Mouse (Mus musculus): Measurements from ENCODE around the gene Alyref. TPM values are rescaled to one million over a fixed set of nuclear protein-coding genes. Genes with fewer than 3 reads are reported as not detected.

Alyref gene
- polyA plus RNA-seq (2012; ENCODE audit: low replicate concordance): 192 and 295 TPM in 2 replicates

DNA sequence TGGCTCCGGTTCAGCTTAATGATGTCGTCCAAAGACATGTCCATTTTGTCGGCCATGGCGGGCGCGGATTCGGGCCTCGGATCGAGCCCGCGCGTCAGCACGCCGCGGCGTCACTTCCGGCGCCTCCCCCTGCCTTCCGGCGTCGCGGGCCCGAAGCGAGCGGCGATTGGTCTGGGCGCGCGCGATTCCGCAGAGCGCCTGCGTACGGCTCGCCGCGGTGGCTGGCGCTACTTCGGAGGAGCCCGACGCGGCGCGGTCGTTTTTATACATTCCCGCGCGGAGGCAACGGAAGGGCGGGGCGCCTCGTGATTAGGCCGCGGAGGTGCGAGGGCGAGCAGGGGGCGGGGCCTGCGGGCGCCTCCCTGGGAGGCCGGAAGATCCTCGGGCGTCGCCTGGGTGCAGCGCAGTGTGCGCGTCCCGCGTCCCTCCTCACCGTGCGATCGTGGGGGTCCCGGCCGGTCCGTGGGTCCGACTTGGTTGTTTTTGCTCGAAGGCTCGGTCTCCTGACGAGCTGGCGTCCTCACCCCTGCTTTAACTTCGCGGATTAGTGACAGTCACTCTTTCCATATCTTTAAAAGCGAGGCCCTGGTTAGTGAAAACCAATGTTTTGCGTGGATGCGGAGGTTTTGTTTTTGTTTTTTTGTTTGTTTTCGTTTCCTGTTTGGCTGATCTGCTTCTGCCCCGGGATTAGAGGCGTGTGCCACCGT, at the start of gene Alyref, which contains the start of gene Anapc11:
Gene Alyref, minus strand, starts transcription at position 83 of the 707 bp plus-strand sequence.
Gene Anapc11, plus strand, starts transcription at position 139 of the 707 bp plus-strand sequence.

DNA sequence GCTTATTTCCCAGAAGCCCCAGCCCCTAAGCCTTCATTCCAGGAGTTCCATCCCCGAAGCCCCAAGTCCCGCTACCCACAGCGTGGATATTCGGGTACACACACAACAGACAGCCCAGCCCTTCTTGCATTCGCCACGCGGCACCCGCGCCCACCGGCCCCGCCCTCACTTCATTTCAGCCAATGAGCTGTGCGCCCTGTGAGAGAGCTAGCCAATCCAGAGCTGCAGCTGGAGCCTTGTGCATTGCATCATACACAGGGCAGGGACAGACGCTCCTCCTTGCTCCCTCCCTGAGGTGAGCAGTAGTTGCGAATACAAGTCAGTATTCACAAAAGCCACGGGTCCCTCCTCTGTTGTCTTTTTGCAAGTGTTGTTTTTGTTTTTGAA, 45.4 kb upstream of the Alyref start, which contains the start of gene Pycr1:
Gene Pycr1, minus strand, starts transcription at position 169 of the 387 bp plus-strand sequence.

DNA sequence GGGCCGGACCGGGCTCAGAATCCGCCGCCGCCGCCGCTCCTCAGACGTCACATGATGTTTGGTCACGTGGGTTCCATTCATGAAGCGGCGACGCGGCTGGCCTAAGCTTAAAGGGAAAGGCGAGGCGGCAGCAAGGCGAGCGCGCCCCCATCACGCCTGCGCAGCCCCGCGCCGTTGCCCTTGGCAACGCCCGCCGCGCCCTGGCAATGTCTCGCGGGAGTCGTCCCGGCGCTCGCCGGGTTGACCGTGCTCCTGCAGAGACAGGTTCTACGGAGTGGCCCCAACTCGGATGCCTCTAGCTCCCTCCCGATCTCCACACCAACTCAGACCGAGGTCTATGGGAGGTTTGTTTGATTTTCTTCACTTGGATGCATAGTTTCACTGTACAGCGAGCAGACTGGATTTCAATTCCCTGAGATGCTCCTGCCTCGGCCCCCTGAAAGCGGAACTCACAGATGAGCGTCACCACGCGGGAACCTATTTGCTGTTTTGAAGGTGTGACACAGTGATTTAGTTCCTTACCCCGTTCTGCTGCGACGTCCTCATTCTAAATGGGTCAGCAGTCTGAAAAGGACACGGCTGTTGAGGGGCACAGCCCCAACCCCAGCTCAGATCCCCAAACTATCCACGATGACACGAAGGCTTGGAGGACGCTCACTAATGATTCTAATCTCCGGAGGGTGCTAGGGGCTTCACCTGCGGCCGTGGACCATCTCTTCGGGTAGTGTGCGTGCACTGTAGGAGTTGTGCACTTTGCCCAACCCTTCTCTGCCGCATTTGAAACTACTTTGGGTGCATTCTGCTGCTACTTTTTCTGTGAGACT, 35.6 kb upstream of the Alyref start, which contains the start of gene Mafg:
Gene Mafg, minus strand, starts transcription at position 81 of the 824 bp plus-strand sequence.

DNA sequence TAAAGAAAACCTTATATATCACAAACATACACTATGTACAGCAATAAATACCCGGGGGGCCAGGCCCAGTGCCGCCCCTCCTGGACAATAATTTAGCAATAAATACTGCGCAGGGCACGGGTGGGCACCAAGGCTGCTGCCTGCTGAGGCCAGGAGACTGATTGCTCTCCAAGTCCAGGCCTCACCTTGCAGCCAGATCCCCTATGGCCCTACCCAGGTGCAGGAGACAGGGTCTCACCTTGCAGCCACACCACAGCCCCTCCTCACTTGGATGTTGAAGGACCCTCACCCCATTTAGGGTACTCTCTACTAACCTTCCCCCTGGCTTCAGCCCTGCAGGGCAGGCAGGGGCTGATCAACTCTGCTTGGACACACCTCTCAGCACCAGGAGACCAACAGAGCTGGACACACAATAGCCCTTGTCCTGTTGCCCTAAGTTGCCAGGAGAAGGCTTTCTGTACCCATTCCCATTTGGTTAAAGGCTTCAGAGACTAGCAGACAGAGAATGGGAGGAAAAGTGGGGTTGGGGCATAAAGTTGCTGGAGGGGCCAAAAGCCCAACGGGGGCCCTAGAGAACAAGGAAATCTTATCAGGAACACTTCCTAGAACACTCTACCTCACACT, 27.1 kb upstream of the Alyref start, which contains the start of gene Sirt7:
Gene Sirt7, minus strand, starts transcription at position 89 of the 624 bp plus-strand sequence.

DNA sequence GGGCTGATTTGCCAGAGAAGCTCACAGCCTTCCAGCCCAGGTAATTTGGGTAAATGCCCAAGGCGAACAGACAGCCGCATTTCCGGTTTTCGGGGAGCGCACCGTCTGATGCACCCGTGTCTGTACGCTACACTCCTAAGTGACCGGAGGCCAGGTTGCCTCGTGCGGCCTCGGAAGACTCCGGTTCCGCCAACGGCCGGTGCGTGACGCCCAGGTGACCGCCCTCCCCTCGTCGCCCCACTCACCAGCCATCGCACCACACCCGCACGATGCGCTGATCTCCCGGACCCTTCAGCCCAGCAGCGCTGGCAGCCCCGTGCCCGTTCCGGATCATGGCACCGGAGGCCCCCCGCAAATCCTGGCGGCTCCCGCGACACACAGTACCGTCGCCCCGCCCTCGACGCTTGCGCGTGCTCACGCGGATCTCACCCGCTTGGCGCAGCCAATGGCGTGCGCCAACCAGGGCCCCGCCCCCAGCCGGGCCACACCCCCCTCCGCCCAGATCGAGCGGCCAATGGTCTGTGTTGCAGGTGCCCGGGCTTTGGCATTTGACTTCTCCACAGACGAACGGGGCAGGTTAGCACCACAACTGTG, 19.5 kb upstream of the Alyref start, which contains the start of gene Pcyt2:
Gene Pcyt2, minus strand, starts transcription at position 418 of the 594 bp plus-strand sequence.

DNA sequence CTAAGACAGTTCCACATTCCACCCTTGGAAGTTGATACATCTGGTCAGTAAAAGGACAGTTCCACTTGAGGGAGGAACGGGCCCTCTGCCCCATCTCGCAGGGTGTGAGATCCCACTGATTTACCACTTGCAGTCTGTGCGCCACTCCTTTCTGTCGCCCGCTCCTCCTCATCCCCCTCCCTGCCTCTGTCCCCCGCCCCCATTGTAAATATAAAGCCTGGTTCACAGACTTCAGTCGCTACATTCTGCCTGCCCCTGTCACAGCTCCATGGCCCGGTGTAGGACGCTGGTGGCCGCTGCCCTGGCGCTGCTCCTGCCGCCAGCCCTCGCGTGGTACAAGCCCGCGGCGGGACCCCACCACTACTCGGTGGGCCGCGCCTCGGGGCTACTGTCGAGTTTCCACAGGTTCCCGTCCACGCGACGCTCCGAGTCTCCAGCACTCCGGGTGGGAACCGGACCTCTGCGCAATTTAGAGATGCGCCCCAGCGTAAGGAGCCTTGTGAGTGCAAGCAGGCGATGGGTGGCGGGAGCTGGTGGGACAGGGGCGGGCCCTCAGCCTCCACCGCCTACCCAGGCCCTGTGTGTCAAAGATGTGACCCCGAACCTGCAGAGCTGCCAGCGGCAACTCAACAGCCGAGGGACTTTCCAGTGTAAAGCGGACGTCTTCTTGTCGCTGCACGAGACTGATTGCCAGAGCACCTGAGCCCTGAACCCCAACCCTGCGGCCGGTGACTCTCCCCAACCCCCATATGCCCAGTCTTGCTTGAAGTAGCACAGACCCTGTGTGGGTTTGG, 10.3 kb upstream of the Alyref start, which contains the start of gene Npb:
Gene Npb, plus strand, starts transcription at position 237 of the 794 bp plus-strand sequence.

DNA sequence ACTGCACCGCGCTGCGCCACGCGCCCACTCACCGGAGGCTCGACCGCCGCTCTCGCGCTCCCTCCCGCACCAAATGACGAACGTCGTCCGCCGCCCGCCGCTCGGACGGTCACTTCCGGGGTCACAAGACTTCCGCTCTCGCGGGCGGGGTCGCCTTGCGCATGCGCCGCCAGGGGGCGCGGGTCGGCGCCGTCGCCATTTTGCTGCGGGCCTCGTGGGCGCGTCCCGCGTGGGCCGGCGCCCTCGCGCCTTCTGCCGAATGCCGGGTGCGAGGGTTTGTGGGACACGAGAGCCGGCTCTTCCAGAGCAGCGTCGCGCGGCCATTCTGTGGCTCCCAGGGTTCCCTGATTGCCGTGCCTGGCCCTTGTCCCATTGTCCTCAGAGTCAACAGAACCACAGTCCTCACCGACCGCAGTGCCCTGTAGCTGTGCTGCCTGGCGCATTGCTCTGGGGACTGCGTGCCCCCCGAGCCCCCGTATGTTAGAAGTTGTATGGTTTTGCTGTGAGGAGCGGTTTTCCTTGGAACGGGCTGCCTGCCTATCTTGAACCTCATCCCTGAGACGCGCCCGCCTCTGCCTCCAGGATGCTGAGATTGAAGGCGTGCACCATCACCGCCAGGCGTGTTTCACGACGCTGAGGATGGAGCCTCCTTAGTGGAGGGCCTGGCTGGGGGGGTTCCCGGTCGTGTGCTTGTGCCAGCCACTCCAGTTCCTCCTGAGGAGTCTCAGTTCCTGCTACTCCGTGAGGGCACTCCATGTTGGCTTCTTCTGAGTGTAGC, 16.5 kb downstream of the Alyref start, which contains the start of gene Arhgdia:
Gene Arhgdia, minus strand, starts transcription at position 135 of the 778 bp plus-strand sequence.

DNA sequence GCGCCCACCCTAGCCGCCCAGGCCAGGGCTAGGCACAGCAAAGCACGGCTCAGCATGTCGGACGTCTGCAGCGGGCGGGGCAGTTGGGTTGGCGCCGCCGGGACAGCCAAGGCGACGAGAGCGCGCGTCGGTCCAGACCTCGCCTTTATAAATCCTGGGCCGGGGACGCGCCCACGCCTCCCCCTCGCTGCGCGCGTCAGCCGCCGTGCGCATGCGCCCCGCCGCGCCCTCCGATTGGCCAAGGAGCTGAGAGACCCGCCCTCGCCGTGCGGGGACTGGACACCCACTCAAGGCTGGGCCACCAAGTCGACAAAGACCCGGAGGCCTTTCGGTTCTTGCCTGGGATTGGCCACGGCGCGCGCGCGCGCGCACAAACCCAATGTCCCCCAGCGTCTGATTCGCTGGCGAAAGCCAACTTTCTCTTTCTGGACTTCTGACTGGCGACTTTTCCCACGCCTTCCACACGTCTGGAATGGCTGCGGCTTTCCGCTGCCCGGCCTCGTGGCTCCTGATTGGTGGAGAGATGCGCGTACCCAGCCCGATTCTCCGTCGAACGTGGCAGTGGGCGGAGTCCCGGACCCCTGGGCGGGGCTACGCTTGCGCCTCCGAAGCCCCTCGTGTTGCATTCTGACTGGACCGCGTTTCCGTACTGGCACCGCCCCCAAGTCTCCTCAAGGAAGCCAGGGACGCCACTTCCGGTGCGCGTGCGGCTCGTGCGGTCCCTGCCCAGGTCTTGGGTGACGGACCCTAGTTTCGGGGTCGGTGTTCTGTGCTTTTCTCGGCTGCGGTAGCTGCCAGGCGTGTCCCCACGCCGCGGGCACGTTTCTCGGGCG, 25.2 kb downstream of the Alyref start, which contains the start of gene P4hb:
Gene P4hb, minus strand, starts transcription at position 502 of the 833 bp plus-strand sequence.

DNA sequence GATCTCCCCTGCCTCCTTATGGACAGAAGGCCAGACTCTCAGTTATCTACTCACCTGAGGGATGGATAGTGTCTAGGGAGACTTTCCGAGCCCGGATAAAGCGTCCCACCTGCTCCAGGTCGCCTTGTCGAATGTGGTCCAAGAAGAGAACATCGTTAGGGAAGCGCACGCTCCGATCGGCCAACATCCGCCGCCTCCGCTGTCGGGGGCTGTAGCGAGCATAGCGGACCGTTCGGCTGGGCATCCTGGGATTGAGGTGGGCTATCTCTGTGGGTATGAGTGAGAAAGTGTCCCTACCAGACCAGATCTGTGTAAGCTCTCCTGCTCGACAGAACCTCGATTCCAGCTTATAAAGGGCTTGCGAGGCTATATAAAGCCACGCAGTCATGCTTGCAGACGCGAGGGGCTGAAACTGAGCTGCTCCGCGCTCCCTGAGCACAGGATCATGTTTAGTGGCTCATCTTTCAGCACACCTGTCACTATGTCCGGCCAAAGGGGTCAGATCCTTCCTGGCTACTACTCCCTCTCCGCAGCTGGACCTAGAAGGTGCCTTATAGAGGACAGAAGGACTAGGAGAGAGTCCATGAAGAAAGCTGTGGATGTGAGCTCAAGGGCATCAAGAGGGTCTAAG, 47.2 kb downstream of the Alyref start, which contains the start of gene Ppp1r27:
Gene Ppp1r27, minus strand, starts transcription at position 323 of the 631 bp plus-strand sequence.

DNA sequence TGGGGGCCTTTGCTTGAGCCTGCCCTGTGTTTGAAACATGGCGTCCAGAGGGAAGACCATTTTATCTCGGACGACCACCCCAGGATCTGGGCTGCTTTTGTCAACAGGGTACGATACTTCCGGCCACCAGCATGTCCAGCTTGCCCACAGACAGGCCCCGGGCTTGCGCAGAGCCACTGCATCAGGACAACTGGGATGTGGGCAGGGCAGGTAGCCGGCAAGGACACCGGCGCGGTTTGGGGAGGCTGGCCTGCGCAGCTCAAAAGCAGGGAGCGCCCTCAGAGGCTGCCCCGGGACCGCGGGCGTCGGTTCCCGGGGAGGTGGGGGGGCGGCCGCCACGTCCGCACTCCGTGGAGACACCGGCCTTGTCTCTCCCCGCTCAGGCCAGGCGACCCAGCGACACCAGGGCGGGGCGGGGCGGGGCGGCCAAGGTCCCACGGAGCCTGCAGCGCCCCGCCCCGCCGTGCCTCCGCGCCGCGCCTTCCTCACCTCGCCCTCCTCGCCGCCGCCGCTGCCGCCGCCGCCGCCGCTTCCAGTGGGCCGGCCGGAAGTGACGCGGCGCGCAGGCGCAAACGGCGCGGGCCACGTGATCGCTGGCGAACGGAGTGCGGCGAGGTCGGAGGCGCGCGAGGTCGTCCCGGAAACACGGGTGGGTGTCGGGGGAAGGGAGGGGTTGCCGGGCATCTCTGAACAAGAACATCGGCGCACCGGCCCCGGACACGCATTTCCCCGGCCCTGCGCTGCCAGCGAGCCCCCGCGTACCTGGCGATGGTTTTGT, 48.8 kb downstream of the Alyref start, which contains the start of gene Mcrip1:
Gene Mcrip1, minus strand, starts transcription at position 560 of the 778 bp plus-strand sequence.

Other genes starting within 250 kb of the Alyref start
- 257 and 584 TPM in 2 replicates for gene Actg1, start 249.8 kb downstream of the Alyref start, polyA plus RNA-seq (2012; ENCODE audit: low replicate concordance)
- gene Fscn2, start 236.8 kb downstream of the Alyref start, polyA plus RNA-seq (2012; ENCODE audit: low replicate concordance): not detected in 2 replicates
- gene Faap100, start 219.6 kb downstream of the Alyref start, polyA plus RNA-seq (2012; ENCODE audit: low replicate concordance): 16.7 and 41.0 TPM in 2 replicates
- 82.3 and 226 TPM in 2 replicates for gene Nploc4, start 160.7 kb downstream of the Alyref start, polyA plus RNA-seq (2012; ENCODE audit: low replicate concordance)
- gene Tspan10, start 155.7 kb downstream of the Alyref start, polyA plus RNA-seq (2012; ENCODE audit: low replicate concordance): 0.17 TPM in 1 of 2 replicates, not detected in the other
- 0.20 and 0.28 TPM in 2 replicates for gene Pde6g, start 144.9 kb downstream of the Alyref start, polyA plus RNA-seq (2012; ENCODE audit: low replicate concordance)
- gene Oxld1, start 140.3 kb downstream of the Alyref start, polyA plus RNA-seq (2012; ENCODE audit: low replicate concordance): 6.7 and 11.8 TPM in 2 replicates
- gene Ccdc137, start 140.2 kb downstream of the Alyref start, polyA plus RNA-seq (2012; ENCODE audit: low replicate concordance): 33.7 and 46.9 TPM in 2 replicates
- gene Arl16, start 130.8 kb downstream of the Alyref start, polyA plus RNA-seq (2012; ENCODE audit: low replicate concordance): 9.5 and 17.8 TPM in 2 replicates
- 288 and 518 TPM in 2 replicates for gene Mrpl12, start 113.8 kb downstream of the Alyref start, polyA plus RNA-seq (2012; ENCODE audit: low replicate concordance)
- 94.0 and 114 TPM in 2 replicates for gene Slc25a10, start 106.5 kb downstream of the Alyref start, polyA plus RNA-seq (2012; ENCODE audit: low replicate concordance)
- gene Gcgr, start 67.7 kb downstream of the Alyref start, polyA plus RNA-seq (2012; ENCODE audit: low replicate concordance): not detected in 2 replicates
- 63.8 and 96.4 TPM in 2 replicates for gene Mcrip1, start 48.6 kb downstream of the Alyref start, polyA plus RNA-seq (2012; ENCODE audit: low replicate concordance)
- not detected in 2 replicates for gene Ppp1r27, start 47.2 kb downstream of the Alyref start, polyA plus RNA-seq (2012; ENCODE audit: low replicate concordance)
- 998 and 1,537 TPM in 2 replicates for gene P4hb, start 25.1 kb downstream of the Alyref start, polyA plus RNA-seq (2012; ENCODE audit: low replicate concordance)
- 596 and 1,231 TPM in 2 replicates for gene Arhgdia, start 16.7 kb downstream of the Alyref start, polyA plus RNA-seq (2012; ENCODE audit: low replicate concordance)
- gene Anapc11, start 56 bp upstream of the Alyref start, polyA plus RNA-seq (2012; ENCODE audit: low replicate concordance): 39.8 and 162 TPM in 2 replicates
- 2.4 and 7.0 TPM in 2 replicates for gene Npb, start 10.1 kb upstream of the Alyref start, polyA plus RNA-seq (2012; ENCODE audit: low replicate concordance)
- 56.6 and 107 TPM in 2 replicates for gene Pcyt2, start 19.6 kb upstream of the Alyref start, polyA plus RNA-seq (2012; ENCODE audit: low replicate concordance)
- 147 and 228 TPM in 2 replicates for gene Sirt7, start 26.9 kb upstream of the Alyref start, polyA plus RNA-seq (2012; ENCODE audit: low replicate concordance)
- gene Mafg, start 35.2 kb upstream of the Alyref start, polyA plus RNA-seq (2012; ENCODE audit: low replicate concordance): 103 and 176 TPM in 2 replicates
- gene Pycr1, start 45.4 kb upstream of the Alyref start, polyA plus RNA-seq (2012; ENCODE audit: low replicate concordance): 2.3 and 2.7 TPM in 2 replicates
- gene Myadml2, start 49.8 kb upstream of the Alyref start, polyA plus RNA-seq (2012; ENCODE audit: low replicate concordance): not detected in 2 replicates
- 0.28 and 0.48 TPM in 2 replicates for gene Notum, start 62.8 kb upstream of the Alyref start, polyA plus RNA-seq (2012; ENCODE audit: low replicate concordance)
- 168 and 366 TPM in 2 replicates for gene Aspscr1, start 74.6 kb upstream of the Alyref start, polyA plus RNA-seq (2012; ENCODE audit: low replicate concordance)
- 33.5 and 180 TPM in 2 replicates for gene Cenpx, start 115.4 kb upstream of the Alyref start, polyA plus RNA-seq (2012; ENCODE audit: low replicate concordance)
- gene Lrrc45, start 115.6 kb upstream of the Alyref start, polyA plus RNA-seq (2012; ENCODE audit: low replicate concordance): 29.3 and 37.4 TPM in 2 replicates
- gene Rac3, start 123.1 kb upstream of the Alyref start, polyA plus RNA-seq (2012; ENCODE audit: low replicate concordance): 3.6 and 5.3 TPM in 2 replicates
- gene Dcxr, start 128.9 kb upstream of the Alyref start, polyA plus RNA-seq (2012; ENCODE audit: low replicate concordance): 8.7 and 44.1 TPM in 2 replicates
- gene Cbr2, start 133.7 kb upstream of the Alyref start, polyA plus RNA-seq (2012; ENCODE audit: low replicate concordance): 2.4 and 4.0 TPM in 2 replicates
- gene Hmga1b, start 164.4 kb upstream of the Alyref start, polyA plus RNA-seq (2012; ENCODE audit: low replicate concordance): 269 and 1,219 TPM in 2 replicates
- gene Rfng, start 185.8 kb upstream of the Alyref start, polyA plus RNA-seq (2012; ENCODE audit: low replicate concordance): 41.1 and 90.1 TPM in 2 replicates
- gene Gps1, start 185.9 kb upstream of the Alyref start, polyA plus RNA-seq (2012; ENCODE audit: low replicate concordance): 35.0 and 37.0 TPM in 2 replicates
- gene Dus1l, start 198.0 kb upstream of the Alyref start, polyA plus RNA-seq (2012; ENCODE audit: low replicate concordance): 123 and 193 TPM in 2 replicates
- gene Fasn, start 226.2 kb upstream of the Alyref start, polyA plus RNA-seq (2012; ENCODE audit: low replicate concordance): 69.7 and 289 TPM in 2 replicates